Comparison of ENCODE assay signal across 8 mouse cellular contexts in genomic region chr10:120390912-120391835, GRCm38 (mm10).
DNase-seq lines count a peak whose midpoint lies in the region; ATAC-seq lines count a peak whose summit lies in the region.

No protein-coding gene starts in this region.

- H3K4me2 ChIP-seq in embryonic facial prominence, embryonic 14.5 days (ENCODE audit: low read depth, low read length), result 0 out of 2 replicates have a peak overlapping the region, but pooled peaks have one; percentile 5
- H3K4me2 ChIP-seq in forebrain, embryonic 16.5 days (ENCODE audit: low read length), result peak overlapping the region; percentile 22
- peak overlapping the region; percentile 39 for H3K4me2 ChIP-seq in kidney, embryonic 16.5 days (replicated peaks; ENCODE audit: low read depth, low read length)
- H3K4me2 ChIP-seq in midbrain, embryonic 12.5 days (replicated peaks), result peak overlapping the region; percentile 34

- H3K27ac ChIP-seq in embryonic facial prominence, embryonic 14.5 days (replicated peaks; ENCODE audit: low read depth, low read length), result no peak overlapping the region
- no peak overlapping the region for H3K27ac ChIP-seq in forebrain, embryonic 16.5 days (ENCODE audit: low read length)
- H3K27ac ChIP-seq in kidney, embryonic 16.5 days (ENCODE audit: low read length), result peak overlapping the region; percentile 85
- H3K27ac ChIP-seq in midbrain, embryonic 12.5 days (replicated peaks), result no peak overlapping the region

- no peaks in the 10 kb centered on the region for H3K36me3 ChIP-seq in embryonic facial prominence, embryonic 14.5 days (ENCODE audit: control insufficient read depth, insufficient read depth, low read length)
- H3K36me3 ChIP-seq in forebrain, embryonic 16.5 days (ENCODE audit: control insufficient read depth, insufficient read depth), result no peaks in the 10 kb centered on the region
- no peaks in the 10 kb centered on the region for H3K36me3 ChIP-seq in kidney, embryonic 16.5 days (ENCODE audit: insufficient read depth, low read length)
- H3K36me3 ChIP-seq in midbrain, embryonic 12.5 days, result no peaks in the 10 kb centered on the region

- H3K27me3 ChIP-seq in embryonic facial prominence, embryonic 14.5 days (replicated peaks; ENCODE audit: control insufficient read depth, insufficient read depth, low read length), result no peaks in the 10 kb centered on the region
- peaks cover 9% of the 10 kb centered on the region; the same call in 1 of the 2 replicates for H3K27me3 ChIP-seq in forebrain, embryonic 16.5 days (replicated peaks; ENCODE audit: control insufficient read depth, insufficient read depth, low read length)
- no peaks in the 10 kb centered on the region for H3K27me3 ChIP-seq in kidney, embryonic 16.5 days (ENCODE audit: insufficient read depth, low read length)
- peaks cover 18% of the 10 kb centered on the region for H3K27me3 ChIP-seq in midbrain, embryonic 12.5 days

- 42% methylated on average over 28 of the region's 28 CpGs for WGBS in embryonic facial prominence, embryonic 14.5 days
- 21% methylated on average over 28 of the region's 28 CpGs for WGBS in forebrain, embryonic 16.5 days
- 11% methylated on average over 28 of the region's 28 CpGs for WGBS in kidney, embryonic 16.5 days
- WGBS in midbrain, embryonic 12.5 days, result 27% methylated on average over 28 of the region's 28 CpGs

- DNase-seq in embryonic facial prominence, embryonic 14.5 days (ENCODE audit: low spot score), result no peak
- DNase-seq in testis, postnatal 10 days (ENCODE audit: low spot score), result no peak
- no peak for DNase-seq in ovary, adult 18-20 months (ENCODE audit: low spot score)
- no peak for DNase-seq in urinary bladder, postnatal 25 days (ENCODE audit: low spot score)
- DNase-seq in right cerebral cortex, postnatal 14 days, result no peak

- peaks cover 28% of the 10 kb centered on the region for H3K4me1 ChIP-seq in embryonic facial prominence, embryonic 14.5 days (ENCODE audit: control insufficient read depth, insufficient read depth, low read length)
- H3K4me1 ChIP-seq in forebrain, embryonic 16.5 days (replicated peaks; ENCODE audit: control insufficient read depth, insufficient read depth, low read length), result peaks cover 19% of the 10 kb centered on the region
- peaks cover 83% of the 10 kb centered on the region for H3K4me1 ChIP-seq in kidney, embryonic 16.5 days (ENCODE audit: insufficient read depth, low read length)
- H3K4me1 ChIP-seq in midbrain, embryonic 12.5 days, result peaks cover 48% of the 10 kb centered on the region

- no peak for ATAC-seq in embryonic facial prominence, embryonic 14.5 days (ENCODE audit: low read depth)
- no peak for ATAC-seq in forebrain, embryonic 16.5 days
- ATAC-seq in kidney, embryonic 16.5 days (ENCODE audit: low FRiP score, low TSS enrichment), result no peak; the same call in 1 of the 2 replicates
- no peak for ATAC-seq in midbrain, embryonic 12.5 days (ENCODE audit: low FRiP score, low read depth)

- H3K9ac ChIP-seq in embryonic facial prominence, embryonic 14.5 days (ENCODE audit: low read depth, low read length), result no peak overlapping the region
- no peak overlapping the region for H3K9ac ChIP-seq in forebrain, embryonic 16.5 days (replicated peaks; ENCODE audit: low read depth, low read length)
- H3K9ac ChIP-seq in kidney, embryonic 16.5 days (replicated peaks; ENCODE audit: low read length), result peak overlapping the region; percentile 40
- no peak overlapping the region for H3K9ac ChIP-seq in midbrain, embryonic 12.5 days (replicated peaks)

- no peaks in the 10 kb centered on the region for H3K9me3 ChIP-seq in embryonic facial prominence, embryonic 14.5 days (ENCODE audit: control insufficient read depth, low read length)
- H3K9me3 ChIP-seq in forebrain, embryonic 16.5 days (ENCODE audit: control insufficient read depth, low read length), result no peaks in the 10 kb centered on the region
- H3K9me3 ChIP-seq in kidney, embryonic 16.5 days (ENCODE audit: low read length), result no peaks in the 10 kb centered on the region
- no peaks in the 10 kb centered on the region for H3K9me3 ChIP-seq in midbrain, embryonic 12.5 days

- H3K4me3 ChIP-seq in embryonic facial prominence, embryonic 14.5 days (ENCODE audit: low read depth, low read length), result no peak overlapping the region
- no peak overlapping the region for H3K4me3 ChIP-seq in forebrain, embryonic 16.5 days (replicated peaks; ENCODE audit: low read length)
- peak overlapping the region; percentile 1; the same call in 1 of the 2 replicates for H3K4me3 ChIP-seq in kidney, embryonic 16.5 days (ENCODE audit: low read length)
- H3K4me3 ChIP-seq in midbrain, embryonic 12.5 days, result 0 out of 2 replicates have a peak overlapping the region, but pooled peaks have one; percentile 7

Comparison
In these comparisons a context has a peak if more than half of its experiments do, and no peak if none do; other contexts are left out.
1. H3K4me3 ChIP-seq: peak in kidney, embryonic 16.5 days (single experiment) and midbrain, embryonic 12.5 days (single experiment); none in embryonic facial prominence, embryonic 14.5 days (single experiment) and forebrain, embryonic 16.5 days (single experiment).
2. Peak in every context shown above with its lines, with median percentiles within 50 percentile points of each other: H3K4me2 ChIP-seq.